Mouse (Mus musculus) stomach, embryonic 15.5 days (tissue): Measurements from ENCODE around the gene Gm10487. TPM values are rescaled to one million over a fixed set of nuclear protein-coding genes. Genes with fewer than 3 reads are reported as not detected.
"Not testable (repeated sequence)": the region's sequence is repeated elsewhere in the genome, so short reads cannot be mapped to it uniquely, and the experiment has no call there.

Experiments used
- ATAC-seq: fragments of 200-750 bp; cut with Nextera tagmentation; 2 replicates; pipeline ENCODE4 v1.8.0; 2017; ENCODE audit warnings: low read depth, moderate number of reproducible peaks, moderate TSS enrichment; ENCODE audit not compliant: insufficient read depth, low FRiP score
- H3K27ac ChIP-seq: fragments of 300-500 bp; sonication (generic); 2 replicates; pipeline ENCODE4 v1.5.1; 2015; ENCODE audit warnings: mild to moderate bottlenecking, inconsistent platforms
- H3K27me3 ChIP-seq: fragments of 300-500 bp; sonication (generic); replicated peaks from 2 replicates; pipeline ENCODE4 v1.6.1; 2015; ENCODE audit warnings: inconsistent platforms
- H3K36me3 ChIP-seq: fragments of 300-500 bp; sonication (generic); 2 replicates; pipeline ENCODE4 v1.6.1; 2015; ENCODE audit warnings: inconsistent platforms
- H3K4me1 ChIP-seq: fragments of 300-500 bp; sonication (generic); 2 replicates; pipeline ENCODE4 v1.6.1; 2015; ENCODE audit warnings: inconsistent platforms
- H3K4me2 ChIP-seq: fragments of 300-500 bp; sonication (generic); 2 replicates; pipeline ENCODE4 v1.6.1; 2015; ENCODE audit warnings: mild to moderate bottlenecking, inconsistent platforms
- H3K4me3 ChIP-seq: fragments of 300-500 bp; sonication (generic); replicated peaks from 2 replicates; pipeline ENCODE4 v1.5.1; 2015; ENCODE audit warnings: inconsistent platforms
- H3K9ac ChIP-seq: fragments of 300-500 bp; sonication (generic); 2 replicates; pipeline ENCODE4 v1.6.1; 2015; ENCODE audit warnings: inconsistent platforms
- H3K9me3 ChIP-seq: fragments of 300-500 bp; sonication (generic); 2 replicates; pipeline ENCODE4 v1.6.1; 2016; ENCODE audit warnings: inconsistent platforms
- WGBS: fragments of 180-500 bp; shearing (Covaris S2); methylation state at CpG from one replicate; pipeline ENCODE4 v1.1.7; 2015; 5-methylcytosine and 5-hydroxymethylcytosine counted together
- polyA plus RNA-seq: library from polyadenylated mRNA; unstranded; fragments of >200 nt; fragmentation: Nextera tagmentation; extraction: Ambion mirVana; gene quantifications from 2 replicates; pipeline ENCODE4 v1.2.1, GENCODE M21; 2015

The Gm10487 gene
- polyA plus RNA-seq, result not detected in 2 replicates

GRCm38 (mm10) chrX:30843369-30843768 lies at the start of gene Gm10487:
Gene Gm10487 (minus strand): TSS chrX:30843469.
- no CpG with 5 or more reads among the region's 6 CpGs for WGBS
- not testable (repeated sequence) for H3K9ac ChIP-seq, H3K4me3 ChIP-seq, ATAC-seq, H3K27ac ChIP-seq, H3K4me2 ChIP-seq, H3K9me3 ChIP-seq, H3K27me3 ChIP-seq, H3K36me3 ChIP-seq, H3K4me1 ChIP-seq
